Mouse (Mus musculus): ENCODE results near the gene Myo19. TPM values are rescaled to one million over a fixed set of nuclear protein-coding genes. Genes with fewer than 3 reads are reported as not detected.
A peak's percentile ranks its signal among the peaks of the same experiment; 100 is the strongest.

The Myo19 gene
- 5.3 and 5.5 TPM in 2 replicates for polyA plus RNA-seq (2012; rRNA removed)

GRCm38 (mm10) chr11:84879772-84880464, at the start of gene Myo19, which contains the start of gene Pigw:
TSS of gene Myo19 (plus strand) at chr11:84880148.
TSS of gene Pigw (minus strand) at chr11:84880285.
- TF ChIP-seq CTCF (IDR thresholded peaks at IDR 0.05; ENCODE audit: extremely low read depth, insufficient read depth, insufficient read length, insufficient replicate concordance) (peak; percentile 26; the same call in 1 of the 2 replicates), POLR2A (IDR thresholded peaks at IDR 0.05; ENCODE audit: low read depth, low read length) (peak; percentile 64)
- Histone ChIP-seq H3K4me1 (ENCODE audit: control insufficient read depth, insufficient read depth, insufficient read length) (peaks cover 5% of the 10 kb centered on the region; the same call in 1 of the 2 replicates), H3K36me3 (ENCODE audit: control insufficient read depth, insufficient read depth, low read length) (peaks cover 2% of the 10 kb centered on the region), H3K27ac (ENCODE audit: insufficient read depth, low read length) (peak within 1 kb of the TSS; percentile 74), H3K4me3 (ENCODE audit: extremely low read depth, insufficient read depth, insufficient read length) (peak within 1 kb of the TSS; percentile 83), H3K27me3 (ENCODE audit: control insufficient read depth, insufficient read depth, low read length) (no peaks in the 10 kb centered on the region)
- under 1% methylated on average over 79 of the region's 81 CpGs for WGBS
- peak; percentile 47 to 78 for DNase-seq (ENCODE audit: low read depth in 1 of 2, low spot score in 2 of 2)

GRCm38 (mm10) chr11:84839330-84839729, 40.6 kb upstream of the Myo19 start:
- Histone ChIP-seq H3K4me1 (ENCODE audit: control insufficient read depth, insufficient read depth, insufficient read length) (no peaks in the 10 kb centered on the region), H3K27ac (ENCODE audit: insufficient read depth, low read length) (no peak overlapping the region), H3K4me3 (ENCODE audit: extremely low read depth, insufficient read depth, insufficient read length) (no peak overlapping the region), H3K36me3 (ENCODE audit: control insufficient read depth, insufficient read depth, low read length) (peaks cover 33% of the 10 kb centered on the region), H3K27me3 (ENCODE audit: control insufficient read depth, insufficient read depth, low read length) (no peaks in the 10 kb centered on the region)
- TF ChIP-seq POLR2A (IDR thresholded peaks at IDR 0.05; ENCODE audit: low read depth, low read length) (no peak), CTCF (IDR thresholded peaks at IDR 0.05; ENCODE audit: extremely low read depth, insufficient read depth, insufficient read length, insufficient replicate concordance) (no peak)
- 91% methylated on average over 2 of the region's 2 CpGs for WGBS
- DNase-seq (ENCODE audit: low read depth in 1 of 2, low spot score in 2 of 2) = no peak

- Histone ChIP-seq H3K27ac (ENCODE audit: insufficient read depth, low read length) (no peak overlapping the region), H3K27me3 (ENCODE audit: control insufficient read depth, insufficient read depth, low read length) (no peaks in the 10 kb centered on the region), H3K4me3 (ENCODE audit: extremely low read depth, insufficient read depth, insufficient read length) (no peak overlapping the region), H3K36me3 (ENCODE audit: control insufficient read depth, insufficient read depth, low read length) (peaks cover 20% of the 10 kb centered on the region), H3K4me1 (ENCODE audit: control insufficient read depth, insufficient read depth, insufficient read length) (no peaks in the 10 kb centered on the region)
- DNase-seq (ENCODE audit: low read depth in 1 of 2, low spot score in 2 of 2) = no peak
- no peak for TF ChIP-seq CTCF (IDR thresholded peaks at IDR 0.05; ENCODE audit: extremely low read depth, insufficient read depth, insufficient read length, insufficient replicate concordance)
- TF ChIP-seq POLR2A (IDR thresholded peaks at IDR 0.05; ENCODE audit: low read depth, low read length) = no peak
- 97% methylated on average over 15 of the region's 15 CpGs for WGBS
Measured at GRCm38 (mm10) chr11:84846741-84847474, 33.0 kb upstream of the Myo19 start.

- 82% methylated on average over 7 of the region's 7 CpGs for WGBS
- no peak for DNase-seq (ENCODE audit: low read depth in 1 of 2, low spot score in 2 of 2)
- no peaks in the 10 kb centered on the region for H3K27me3 ChIP-seq (ENCODE audit: control insufficient read depth, insufficient read depth, low read length)
- TF ChIP-seq POLR2A (IDR thresholded peaks at IDR 0.05; ENCODE audit: low read depth, low read length) (no peak), CTCF (IDR thresholded peaks at IDR 0.05; ENCODE audit: extremely low read depth, insufficient read depth, insufficient read length, insufficient replicate concordance) (no peak)
- H3K27ac ChIP-seq (ENCODE audit: insufficient read depth, low read length) = no peak overlapping the region
- peaks cover 19% of the 10 kb centered on the region for H3K36me3 ChIP-seq (ENCODE audit: control insufficient read depth, insufficient read depth, low read length)
- no peaks in the 10 kb centered on the region for H3K4me1 ChIP-seq (ENCODE audit: control insufficient read depth, insufficient read depth, insufficient read length)
- no peak overlapping the region for H3K4me3 ChIP-seq (ENCODE audit: extremely low read depth, insufficient read depth, insufficient read length)
Measured at GRCm38 (mm10) chr11:84847475-84848090, 32.4 kb upstream of the Myo19 start.

- Histone ChIP-seq H3K27me3 (ENCODE audit: control insufficient read depth, insufficient read depth, low read length) (no peaks in the 10 kb centered on the region), H3K36me3 (ENCODE audit: control insufficient read depth, insufficient read depth, low read length) (peaks cover 17% of the 10 kb centered on the region), H3K27ac (ENCODE audit: insufficient read depth, low read length) (no peak overlapping the region), H3K4me3 (ENCODE audit: extremely low read depth, insufficient read depth, insufficient read length) (no peak overlapping the region), H3K4me1 (ENCODE audit: control insufficient read depth, insufficient read depth, insufficient read length) (no peaks in the 10 kb centered on the region)
- no peak for DNase-seq (ENCODE audit: low read depth in 1 of 2, low spot score in 2 of 2)
- WGBS = 95% methylated on average over 6 of the region's 6 CpGs
- no peak for TF ChIP-seq POLR2A (IDR thresholded peaks at IDR 0.05; ENCODE audit: low read depth, low read length)
- TF ChIP-seq CTCF (IDR thresholded peaks at IDR 0.05; ENCODE audit: extremely low read depth, insufficient read depth, insufficient read length, insufficient replicate concordance) = no peak
Measured at GRCm38 (mm10) chr11:84855285-84855684, 24.7 kb upstream of the Myo19 start.

- Histone ChIP-seq H3K36me3 (ENCODE audit: control insufficient read depth, insufficient read depth, low read length) (peaks cover 11% of the 10 kb centered on the region), H3K4me1 (ENCODE audit: control insufficient read depth, insufficient read depth, insufficient read length) (peaks cover 5% of the 10 kb centered on the region; the same call in 1 of the 2 replicates)
Measured at GRCm38 (mm10) chr11:84865268-84865667, 14.7 kb upstream of the Myo19 start.

More at GRCm38 (mm10) chr11:84865268-84865667, 14.7 kb upstream of the Myo19 start:
- Histone ChIP-seq H3K4me3 (ENCODE audit: extremely low read depth, insufficient read depth, insufficient read length) (no peak overlapping the region), H3K27me3 (ENCODE audit: control insufficient read depth, insufficient read depth, low read length) (no peaks in the 10 kb centered on the region), H3K27ac (ENCODE audit: insufficient read depth, low read length) (no peak overlapping the region)
- WGBS = 68% methylated on average over 2 of the region's 2 CpGs
- DNase-seq (ENCODE audit: low read depth in 1 of 2, low spot score in 2 of 2) = no peak
- TF ChIP-seq CTCF (IDR thresholded peaks at IDR 0.05; ENCODE audit: extremely low read depth, insufficient read depth, insufficient read length, insufficient replicate concordance) (no peak), POLR2A (IDR thresholded peaks at IDR 0.05; ENCODE audit: low read depth, low read length) (no peak)
